Mouse (Mus musculus) ES-E14 (cell line): ENCODE data around the gene Rcbtb2. TPM values are rescaled to one million over a fixed set of nuclear protein-coding genes. Genes with fewer than 3 reads are reported as not detected.

Source experiments
- DNase-seq: peaks from one replicate; pipeline ENCODE4 v3.0.0-alpha.2; 2013; ENCODE audit warnings: low read depth, low spot score
- H3K27ac ChIP-seq: 2 replicates; pipeline ENCODE4 v1.5.1; 2012; ENCODE audit warnings: low read depth, mild to moderate bottlenecking, low read length, moderate library complexity, mixed read lengths; ENCODE audit not compliant: poor library complexity, insufficient read depth, severe bottlenecking
- H3K36me3 ChIP-seq: 2 replicates; pipeline ENCODE4 v1.6.1; 2012; ENCODE audit warnings: mild to moderate bottlenecking, low read length, moderate library complexity, mixed read lengths; ENCODE audit not compliant: control insufficient read depth, poor library complexity, insufficient read depth, severe bottlenecking
- H3K4me1 ChIP-seq, 2 experiments: fragments of 150-350 bp in 1 of 2; sonication (generic) in 1 of 2; 2 replicates each; pipeline ENCODE4 v1.6.1; 2012; ENCODE audit warnings: low read length in 2 of 2, mild to moderate bottlenecking in 1 of 2, mixed read lengths in 1 of 2; ENCODE audit not compliant: control insufficient read depth in 2 of 2, insufficient read depth in 2 of 2, poor library complexity in 1 of 2
- H3K4me3 ChIP-seq, 2 experiments: fragments of 150-350 bp in 1 of 2; sonication (generic) in 1 of 2; 2 replicates each; pipeline ENCODE4 v1.5.1; 2012; ENCODE audit warnings: low read length in 2 of 2, low read depth in 1 of 2, mild to moderate bottlenecking in 1 of 2, mixed read lengths in 1 of 2; ENCODE audit not compliant: insufficient read depth in 1 of 2, poor library complexity in 1 of 2, severe bottlenecking in 1 of 2
- H3K9ac ChIP-seq: 2 replicates; pipeline ENCODE4 v1.6.1; 2012; ENCODE audit warnings: low read depth, mild to moderate bottlenecking, low read length, mixed read lengths; ENCODE audit not compliant: poor library complexity, insufficient read depth, severe bottlenecking
- H3K9me3 ChIP-seq: fragments of 150-350 bp; sonication (generic); 2 replicates; pipeline ENCODE4 v1.6.1; 2012; ENCODE audit warnings: low read depth, mild to moderate bottlenecking, low read length; ENCODE audit not compliant: control insufficient read depth, insufficient read depth
- CHD2 ChIP-seq: IDR thresholded peaks from 2 replicates; pipeline ENCODE4 v1.6.1; 2014; ENCODE audit warnings: mild to moderate bottlenecking, low read depth, low read length, inconsistent platforms
- HCFC1 ChIP-seq: IDR thresholded peaks from 2 replicates; pipeline ENCODE4 v1.6.1; 2012; ENCODE audit warnings: low read length, inconsistent platforms, borderline replicate concordance; ENCODE audit not compliant: insufficient read depth
- MAFK ChIP-seq: IDR thresholded peaks from 2 replicates; pipeline ENCODE4 v1.6.1; 2014; ENCODE audit warnings: mild to moderate bottlenecking, low read depth, low read length, inconsistent platforms; ENCODE audit not compliant: insufficient read depth
- ZC3H11A ChIP-seq: IDR thresholded peaks from 2 replicates; pipeline ENCODE4 v1.6.1; 2012; ENCODE audit warnings: low read depth, mild to moderate bottlenecking, inconsistent platforms, low read length, borderline replicate concordance
- ZNF384 ChIP-seq: IDR thresholded peaks from 2 replicates; pipeline ENCODE4 v1.6.1; 2012; ENCODE audit warnings: low read depth, low read length, inconsistent platforms
- in situ Hi-C, 2 experiments: fragments of 600-800 bp; cut with MboI; formaldehyde crosslinking; loops; one replicate each; pipeline ENCODE4 v1.15.1; 2025; ENCODE audit warnings: low sequenced_read_pairs in 2 of 2, inconsistent platforms in 1 of 2; ENCODE audit not compliant: unreplicated experiment in 2 of 2
- total RNA-seq: library from RNA; depleted of rRNA; stranded (reverse); fragments of 300-350 nt; gene quantifications from 2 replicates; pipeline ENCODE4 v1.2.3, GENCODE M21; 2012

Gene Rcbtb2
- total RNA-seq, 1 experiment = 11.2 TPM

- Histone ChIP-seq H3K9me3 (no peaks in the 10 kb centered on the region), H3K4me1 (no peaks in the 10 kb centered on the region), H3K27ac (no peak overlapping the region), H3K9ac (no peak overlapping the region), H3K4me3 (no peak overlapping the region), H3K36me3 (peaks cover 6% of the 10 kb centered on the region; the same call in 1 of the 2 replicates)
- DNase-seq = no peak
- in situ Hi-C loops = no loop called here
- no peak for TF ChIP-seq ZC3H11A
- TF ChIP-seq CHD2 = no peak
- no peak for TF ChIP-seq MAFK
- TF ChIP-seq HCFC1 = no peak
- no peak for TF ChIP-seq ZNF384
Measured at GRCm38 (mm10) chr14:73180671-73181070, 57.8 kb downstream of the Rcbtb2 start.

GRCm38 (mm10) chr14:73181144-73181543 is 58.3 kb downstream of the Rcbtb2 start:
- no peak overlapping the region for H3K9ac ChIP-seq
- DNase-seq = no peak
- H3K36me3 ChIP-seq = peaks cover 6% of the 10 kb centered on the region; the same call in 1 of the 2 replicates
- TF ChIP-seq CHD2 (no peak), MAFK (no peak), ZC3H11A (no peak), HCFC1 (no peak), ZNF384 (no peak)
- in situ Hi-C loops = no loop called here
- H3K4me1 ChIP-seq = no peaks in the 10 kb centered on the region
- H3K4me3 ChIP-seq = no peak overlapping the region
- no peaks in the 10 kb centered on the region for H3K9me3 ChIP-seq
- H3K27ac ChIP-seq = no peak overlapping the region

GRCm38 (mm10) chr14:73186875-73187274 is 64.0 kb downstream of the Rcbtb2 start:
- Histone ChIP-seq H3K4me3 (no peak overlapping the region), H3K4me1 (no peaks in the 10 kb centered on the region), H3K9ac (no peak overlapping the region), H3K27ac (no peak overlapping the region), H3K36me3 (no peaks in the 10 kb centered on the region), H3K9me3 (no peaks in the 10 kb centered on the region)
- in situ Hi-C loops = no loop called here
- DNase-seq = no peak
- no peak for TF ChIP-seq ZNF384
- TF ChIP-seq HCFC1 = no peak
- no peak for TF ChIP-seq ZC3H11A
- no peak for TF ChIP-seq CHD2
- TF ChIP-seq MAFK = no peak

- H3K4me3 ChIP-seq = no peak overlapping the region
- H3K9me3 ChIP-seq = no peaks in the 10 kb centered on the region
- DNase-seq = no peak
- H3K36me3 ChIP-seq = no peaks in the 10 kb centered on the region
- H3K27ac ChIP-seq = no peak overlapping the region
- in situ Hi-C loops = no loop called here
- no peak overlapping the region for H3K9ac ChIP-seq
- TF ChIP-seq MAFK = no peak
- TF ChIP-seq HCFC1 = no peak
- TF ChIP-seq CHD2 = no peak
- no peak for TF ChIP-seq ZNF384
- TF ChIP-seq ZC3H11A = no peak
- no peaks in the 10 kb centered on the region for H3K4me1 ChIP-seq
Measured at GRCm38 (mm10) chr14:73199058-73199457, 76.2 kb downstream of the Rcbtb2 start.

- H3K27ac ChIP-seq = no peak overlapping the region
- H3K4me1 ChIP-seq = no peaks in the 10 kb centered on the region
- H3K36me3 ChIP-seq = no peaks in the 10 kb centered on the region
- in situ Hi-C loops = no loop called here
- no peak for DNase-seq
- TF ChIP-seq MAFK (no peak), HCFC1 (no peak), ZNF384 (no peak), CHD2 (no peak), ZC3H11A (no peak)
- no peak overlapping the region for H3K4me3 ChIP-seq
- H3K9me3 ChIP-seq = no peaks in the 10 kb centered on the region
- no peak overlapping the region for H3K9ac ChIP-seq
Measured at GRCm38 (mm10) chr14:73201447-73201846, 78.6 kb downstream of the Rcbtb2 start.
